Mouse (Mus musculus): ENCODE results near the gene Olfr1346. TPM values are rescaled to one million over a fixed set of nuclear protein-coding genes. Genes with fewer than 3 reads are reported as not detected.

Gene Olfr1346
- polyA plus RNA-seq, 1 experiment from 2014 or later = not detected

Other genes with a start within 250 kb of the Olfr1346 start
- gene Zscan5b, start 244.8 kb upstream of the Olfr1346 start, polyA plus RNA-seq (2014; fragmentation: Nextera tagmentation; extraction: Ambion mirVana) = not detected in 2 replicates
- gene Epp13, start 214.4 kb upstream of the Olfr1346 start, polyA plus RNA-seq (2014; fragmentation: Nextera tagmentation; extraction: Ambion mirVana) = not detected in 2 replicates
- 5.7 and 7.9 TPM in 2 replicates for gene Zfp667, start 180.5 kb upstream of the Olfr1346 start, polyA plus RNA-seq (2014; fragmentation: Nextera tagmentation; extraction: Ambion mirVana)
- 4.0 and 5.3 TPM in 2 replicates for gene Zfp583, start 135.8 kb upstream of the Olfr1346 start, polyA plus RNA-seq (2014; fragmentation: Nextera tagmentation; extraction: Ambion mirVana)
- gene Gm3854, start 123.3 kb upstream of the Olfr1346 start, polyA plus RNA-seq (2014; fragmentation: Nextera tagmentation; extraction: Ambion mirVana) = 1.5 and 2.1 TPM in 2 replicates
- gene Zfp78, start 103.8 kb upstream of the Olfr1346 start, polyA plus RNA-seq (2014; fragmentation: Nextera tagmentation; extraction: Ambion mirVana) = 2.0 and 2.1 TPM in 2 replicates
- 8.3 and 10.2 TPM in 2 replicates for gene Zfp28, start 83.8 kb upstream of the Olfr1346 start, polyA plus RNA-seq (2014; fragmentation: Nextera tagmentation; extraction: Ambion mirVana)
- gene Smim17, start 68.4 kb upstream of the Olfr1346 start, polyA plus RNA-seq (2014; fragmentation: Nextera tagmentation; extraction: Ambion mirVana) = 0.31 and 0.38 TPM in 2 replicates
- not detected in 2 replicates for gene Gm20715, start 56.8 kb upstream of the Olfr1346 start, polyA plus RNA-seq (2014; fragmentation: Nextera tagmentation; extraction: Ambion mirVana)
- not detected in 2 replicates for gene Olfr1344, start 28.4 kb upstream of the Olfr1346 start, polyA plus RNA-seq (2014; fragmentation: Nextera tagmentation; extraction: Ambion mirVana)
- not detected in 2 replicates for gene Olfr1336, start 10.9 kb upstream of the Olfr1346 start, polyA plus RNA-seq (2014; fragmentation: Nextera tagmentation; extraction: Ambion mirVana)
- gene Olfr5, start 19.8 kb downstream of the Olfr1346 start, polyA plus RNA-seq (2014; fragmentation: Nextera tagmentation; extraction: Ambion mirVana) = not detected in 2 replicates
- gene Olfr1347, start 32.7 kb downstream of the Olfr1346 start, polyA plus RNA-seq (2014; fragmentation: Nextera tagmentation; extraction: Ambion mirVana) = not detected in 2 replicates
- not detected in 2 replicates for gene Olfr1348, start 41.6 kb downstream of the Olfr1346 start, polyA plus RNA-seq (2014; fragmentation: Nextera tagmentation; extraction: Ambion mirVana)
- gene Olfr1349, start 55.8 kb downstream of the Olfr1346 start, polyA plus RNA-seq (2014; fragmentation: Nextera tagmentation; extraction: Ambion mirVana) = not detected in 2 replicates
- gene Olfr1350, start 97.7 kb downstream of the Olfr1346 start, polyA plus RNA-seq (2014; fragmentation: Nextera tagmentation; extraction: Ambion mirVana) = not detected in 2 replicates
- 5.1 and 5.7 TPM in 2 replicates for gene Zim1, start 229.3 kb downstream of the Olfr1346 start, polyA plus RNA-seq (2014; fragmentation: Nextera tagmentation; extraction: Ambion mirVana)

Data from intestine, embryonic 14.5 days (tissue).